Comparison of ENCODE assay signal across 22 mouse cellular contexts in genomic region chr7:49529498-49529897, GRCm38 (mm10).
DNase-seq lines count a peak whose midpoint lies in the region; ATAC-seq and TF ChIP-seq lines count a peak whose summit lies in the region.
"Had no signal": no experiment of that assay in that cellular context is flagged by ENCODE, and none has a peak within 500 bp of the region (broad histone marks: within the 10 kb centered on the region; RNA-seq: fewer than 3 reads in every experiment).

No protein-coding gene starts in this region.

- no peak overlapping the region for H3K9ac ChIP-seq in heart, embryonic 12.5 days
- H3K9ac ChIP-seq in liver, adult 2 months (ENCODE audit: low read depth, low read length): no peak overlapping the region
- no peak overlapping the region for H3K9ac ChIP-seq in liver, postnatal 0 days (replicated peaks)
- H3K9ac ChIP-seq: forebrain, embryonic 12.5 days; hindbrain, embryonic 14.5 days; liver, embryonic 13.5 days; lung, embryonic 14.5 days had no signal

- ATAC-seq in heart, embryonic 12.5 days (ENCODE audit: insufficient number of reproducible peaks, low FRiP score): no peak
- ATAC-seq in liver, postnatal 0 days: no peak
- ATAC-seq: Patski had no signal

- TF ChIP-seq CTCF in liver, adult 2 months (IDR thresholded peaks at IDR 0.05; ENCODE audit: low read depth, low read length): no peak
- TF ChIP-seq CTCF in liver, postnatal 0 days (IDR thresholded peaks at IDR 0.05; ENCODE audit: low read depth): no peak

- peaks cover 52% of the 10 kb centered on the region for H3K4me1 ChIP-seq in heart, embryonic 12.5 days (replicated peaks)
- peaks cover 31% of the 10 kb centered on the region for H3K4me1 ChIP-seq in liver, adult 2 months (ENCODE audit: control insufficient read depth, insufficient read depth, low read length)
- H3K4me1 ChIP-seq in liver, postnatal 0 days (ENCODE audit: insufficient read depth): peaks cover 22% of the 10 kb centered on the region

- no peak overlapping the region for H3K4me2 ChIP-seq in heart, embryonic 12.5 days
- H3K4me2 ChIP-seq in liver, postnatal 0 days (ENCODE audit: low read depth, low read length): no peak overlapping the region
- H3K4me2 ChIP-seq: forebrain, embryonic 12.5 days; hindbrain, embryonic 14.5 days; liver, embryonic 13.5 days; lung, embryonic 14.5 days had no signal

- 0 out of 2 replicates have a peak, but pooled peaks cover 2% of the 10 kb centered on the region for H3K36me3 ChIP-seq in heart, embryonic 12.5 days
- H3K36me3 ChIP-seq in liver, adult 2 months (ENCODE audit: control insufficient read depth, insufficient read depth, low read length): no peaks in the 10 kb centered on the region
- H3K36me3 ChIP-seq in liver, postnatal 0 days (replicated peaks; ENCODE audit: insufficient read depth, low read length): no peaks in the 10 kb centered on the region
- H3K36me3 ChIP-seq: forebrain, embryonic 12.5 days; liver, embryonic 13.5 days had no signal

- peak; percentile 29 to 30 for DNase-seq in cerebellum, adult 18-20 months
- no peak for DNase-seq in cerebellum, postnatal 36 days
- DNase-seq in heart, adult 11 months: no peak
- peak; percentile 84 for DNase-seq in liver, adult 2 months (ENCODE audit: extremely low read depth, low read depth, low spot score)
- no peak for DNase-seq in liver, postnatal 0 days
- DNase-seq in right cerebral cortex, postnatal 10 days (ENCODE audit: low spot score in 2 of 2): peak; percentile 52 to 57
- no peak for DNase-seq in right cerebral cortex, postnatal 4 days
- DNase-seq: adrenal gland, postnatal 36 days; heart, postnatal 36 days; kidney, adult 18-20 months; kidney, postnatal 4 days; left cerebral cortex, postnatal 4 days; liver, embryonic 13.5 days; lung, embryonic 14.5 days; midbrain, embryonic 14.5 days; thymus, postnatal 4 days had no signal

- H3K79me2 ChIP-seq in liver, adult 2 months (ENCODE audit: control insufficient read depth, insufficient read depth, low read length): peaks cover 15% of the 10 kb centered on the region

- H3K9me3 ChIP-seq in heart, embryonic 12.5 days (replicated peaks): no peaks in the 10 kb centered on the region
- H3K9me3 ChIP-seq in liver, postnatal 0 days (ENCODE audit: low read length): no peaks in the 10 kb centered on the region
- H3K9me3 ChIP-seq: forebrain, embryonic 12.5 days; liver, embryonic 13.5 days had no signal

- TF ChIP-seq EP300 in liver, postnatal 0 days (IDR thresholded peaks at IDR 0.05; ENCODE audit: low read depth): no peak

- H3K4me3 ChIP-seq in heart, embryonic 12.5 days: no peak overlapping the region
- no peak overlapping the region for H3K4me3 ChIP-seq in liver, adult 2 months (ENCODE audit: insufficient read depth, low read depth, low read length)
- no peak overlapping the region for H3K4me3 ChIP-seq in liver, postnatal 0 days (ENCODE audit: low read depth, low read length)
- H3K4me3 ChIP-seq: erythroblast, embryonic 14.5 days; forebrain, embryonic 12.5 days; liver, embryonic 13.5 days had no signal

- whole genome bisulfite sequencing in heart, embryonic 12.5 days: 78% methylated on average over 2 of the region's 2 CpGs
- 31% methylated on average over 2 of the region's 2 CpGs for WGBS in liver, adult 2 months
- WGBS in liver, postnatal 0 days (ENCODE audit: insufficient replicate concordance): 87% methylated on average over 2 of the region's 2 CpGs

- no peak for TF ChIP-seq POLR2A in liver, adult 2 months (IDR thresholded peaks at IDR 0.05; ENCODE audit: extremely low read depth, insufficient read depth, low read length)

- peak overlapping the region; percentile 18; the same call in 1 of the 2 replicates for H3K27ac ChIP-seq in heart, embryonic 12.5 days (ENCODE audit: poor library complexity, severe bottlenecking)
- 0 out of 2 replicates have a peak overlapping the region, but pooled peaks have one; percentile 28 for H3K27ac ChIP-seq in liver, adult 2 months (replicated peaks; ENCODE audit: insufficient read depth, low read depth, low read length)
- H3K27ac ChIP-seq in liver, postnatal 0 days (ENCODE audit: low read depth): no peak overlapping the region
- H3K27ac ChIP-seq: forebrain, embryonic 12.5 days; hindbrain, embryonic 14.5 days; liver, embryonic 13.5 days; stomach, postnatal 0 days had no signal

- no peaks in the 10 kb centered on the region for H3K27me3 ChIP-seq in heart, embryonic 12.5 days (replicated peaks)
- H3K27me3 ChIP-seq in liver, adult 2 months (ENCODE audit: control insufficient read depth, insufficient read depth, low read length): no peaks in the 10 kb centered on the region
- no peaks in the 10 kb centered on the region for H3K27me3 ChIP-seq in liver, postnatal 0 days (ENCODE audit: insufficient read depth, low read length)
- H3K27me3 ChIP-seq: liver, embryonic 13.5 days; Patski had no signal

Comparison
In these comparisons a context has a peak if more than half of its experiments do, and no peak if none do; other contexts are left out.
1. DNase-seq: peak in cerebellum, adult 18-20 months (2 of 2), liver, adult 2 months (single experiment) and right cerebral cortex, postnatal 10 days (2 of 2); none in cerebellum, postnatal 36 days (0 of 2), heart, adult 11 months (single experiment), liver, postnatal 0 days (single experiment) and right cerebral cortex, postnatal 4 days (single experiment).